Mouse (Mus musculus): Measurements from ENCODE around the gene 1700029H14Rik. TPM values are rescaled to one million over a fixed set of nuclear protein-coding genes. Genes with fewer than 3 reads are reported as not detected.

The 1700029H14Rik gene
- not detected in 2 replicates for total RNA-seq (2017)

DNA sequence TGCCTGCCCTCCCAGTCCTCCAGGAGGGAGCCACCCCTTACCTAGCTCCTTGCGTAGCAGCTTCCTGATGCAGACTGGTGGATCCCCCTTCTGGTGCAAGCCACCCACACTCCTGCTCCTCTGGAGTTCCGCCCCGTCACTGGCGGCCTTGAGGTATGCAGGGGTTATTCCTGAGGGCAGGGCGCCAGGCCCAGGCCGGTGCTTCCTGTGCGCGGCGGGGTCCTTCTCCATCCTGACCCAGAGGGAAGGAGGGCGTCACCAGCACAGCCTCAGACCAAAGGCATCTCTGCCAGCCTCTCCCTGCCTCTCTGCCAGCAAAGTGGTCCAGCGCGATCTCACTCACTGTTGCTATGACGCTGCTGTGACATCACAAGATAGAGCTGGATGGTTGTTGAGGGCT, at the start of gene 1700029H14Rik:
TSS of gene 1700029H14Rik (minus strand) at position 344 of the 400 bp plus-strand sequence.
- ATAC-seq (replicated peaks; ENCODE audit: low read depth, poor library complexity, severe bottlenecking), result peak; percentile 79

DNA sequence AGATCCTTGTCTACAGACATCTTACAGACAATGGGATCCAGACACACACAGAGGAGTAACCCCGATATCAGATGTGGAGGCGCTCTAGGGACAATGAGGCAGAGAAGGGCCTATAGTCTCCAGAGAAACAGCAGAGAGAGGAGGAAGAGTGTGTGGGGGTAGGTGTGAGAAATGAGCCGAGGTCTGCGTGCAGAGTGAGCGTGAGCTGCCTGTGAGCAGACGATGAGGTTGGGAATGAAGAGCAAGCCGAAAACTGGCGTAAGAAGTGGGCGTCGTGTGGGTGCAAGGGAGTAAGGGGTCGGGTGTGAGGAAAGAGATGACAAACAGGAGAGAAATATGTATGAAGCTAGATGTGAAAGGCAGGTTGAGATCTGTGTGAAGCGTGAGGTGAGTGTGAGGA, 49.4 kb upstream of the 1700029H14Rik start:
- no peak for ATAC-seq (replicated peaks; ENCODE audit: low read depth, poor library complexity, severe bottlenecking)

DNA sequence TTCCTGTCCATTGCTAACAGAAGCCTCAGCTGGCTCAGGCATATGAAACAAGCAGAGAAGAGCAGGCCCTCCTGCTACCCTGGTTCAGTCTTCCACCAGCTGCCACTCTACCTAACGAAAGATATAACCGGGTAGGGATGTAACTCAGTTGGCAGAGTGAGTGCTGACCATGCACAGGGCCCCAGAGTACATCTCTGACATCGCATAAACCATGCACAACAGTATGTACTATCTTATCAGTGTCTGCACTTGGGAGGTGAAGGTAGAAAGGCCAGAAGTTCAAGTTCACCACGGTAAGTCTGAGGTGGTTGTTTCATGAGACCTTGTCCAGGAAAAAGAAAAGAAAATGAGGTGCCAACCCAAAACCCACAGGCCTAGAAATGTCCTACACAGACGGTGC, 47.7 kb upstream of the 1700029H14Rik start:
- ATAC-seq (replicated peaks; ENCODE audit: low read depth, poor library complexity, severe bottlenecking), result no peak

DNA sequence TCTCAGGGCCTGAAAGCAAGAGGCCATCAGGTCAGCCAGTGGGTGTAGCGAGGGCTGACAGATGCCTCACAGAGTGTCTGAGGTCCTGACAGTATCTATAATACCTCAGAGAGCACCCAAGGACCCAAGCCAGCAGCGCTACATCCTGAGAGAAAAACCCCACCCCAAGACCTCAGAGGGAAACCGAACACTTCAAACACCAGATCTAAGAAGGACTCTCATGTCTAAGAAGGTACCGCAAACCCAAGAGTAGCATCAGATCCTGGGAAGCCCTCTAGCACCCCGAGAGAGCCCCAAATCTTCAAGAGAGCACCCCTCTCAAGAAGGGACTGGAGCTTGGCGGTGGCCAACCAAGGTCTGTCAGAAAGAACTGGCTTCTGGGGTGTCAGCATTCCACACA, 46.7 kb upstream of the 1700029H14Rik start:
- ATAC-seq (replicated peaks; ENCODE audit: low read depth, poor library complexity, severe bottlenecking), result no peak

DNA sequence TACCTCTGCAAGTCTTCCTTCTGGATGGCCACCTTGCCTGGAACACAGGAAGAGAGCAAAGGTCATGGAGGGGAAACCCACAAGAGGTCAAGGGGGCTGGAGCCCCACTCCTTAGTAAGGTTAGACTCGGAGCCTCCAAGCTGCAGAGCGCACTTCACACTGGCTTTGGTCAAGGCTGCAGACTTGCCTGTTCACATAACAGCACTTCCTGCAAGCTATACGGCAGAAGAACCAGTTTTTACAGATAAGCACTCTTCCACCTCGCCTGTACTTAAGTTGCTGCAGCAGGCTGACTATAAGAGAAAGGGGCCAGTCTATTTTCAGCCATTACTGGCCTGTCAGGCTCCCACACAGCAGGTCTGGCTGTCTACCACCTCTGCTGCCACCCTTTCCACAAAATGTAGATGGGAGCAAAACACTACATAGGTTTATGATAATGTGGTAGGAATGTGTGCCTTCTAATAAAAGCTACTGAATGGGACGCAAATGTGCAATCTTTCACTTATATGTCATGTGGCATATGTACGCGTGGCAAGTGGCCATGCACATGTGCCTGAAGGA, 43.7 kb upstream of the 1700029H14Rik start:
- no peak for ATAC-seq (replicated peaks; ENCODE audit: low read depth, poor library complexity, severe bottlenecking)

DNA sequence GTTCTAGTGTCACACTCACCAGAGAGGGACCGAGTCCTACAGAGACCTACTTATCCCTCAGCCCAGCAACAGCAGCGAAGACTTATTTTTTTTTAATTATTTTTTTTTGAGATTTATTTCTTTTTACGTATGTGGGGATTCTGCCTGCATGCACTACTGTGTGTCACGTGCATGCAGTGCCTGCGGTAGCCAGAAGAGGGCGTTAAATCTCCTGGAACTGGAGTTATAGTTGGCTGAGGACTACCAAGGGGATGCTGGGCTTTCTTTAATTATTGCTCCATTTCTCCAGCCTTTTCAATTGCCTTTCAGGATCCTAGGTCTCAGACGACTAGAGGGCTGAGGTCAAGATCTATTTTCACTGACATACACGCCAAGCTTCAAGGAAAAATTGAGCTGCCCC, 40.4 kb upstream of the 1700029H14Rik start:
- ATAC-seq (replicated peaks; ENCODE audit: low read depth, poor library complexity, severe bottlenecking), result no peak

DNA sequence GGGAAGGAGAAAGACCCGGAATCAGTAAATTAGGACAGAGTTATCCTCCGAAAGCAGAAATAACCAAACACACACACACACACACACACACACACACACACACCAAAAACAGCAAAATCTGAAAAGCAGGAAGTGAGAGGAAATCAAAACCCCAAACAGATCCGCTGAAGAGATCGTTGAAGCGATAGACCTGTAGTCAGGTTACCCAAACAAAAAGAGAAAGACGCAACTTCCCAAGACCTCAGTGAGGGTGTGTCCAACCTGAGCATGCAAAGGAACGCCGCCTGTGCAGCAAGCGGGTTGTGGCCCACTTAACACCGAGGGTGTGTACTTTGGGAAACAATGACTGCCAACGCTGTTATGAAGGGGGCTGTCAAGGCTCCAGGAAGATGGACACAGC, 38.9 kb upstream of the 1700029H14Rik start:
- peak; percentile 51 for ATAC-seq (replicated peaks; ENCODE audit: low read depth, poor library complexity, severe bottlenecking)

DNA sequence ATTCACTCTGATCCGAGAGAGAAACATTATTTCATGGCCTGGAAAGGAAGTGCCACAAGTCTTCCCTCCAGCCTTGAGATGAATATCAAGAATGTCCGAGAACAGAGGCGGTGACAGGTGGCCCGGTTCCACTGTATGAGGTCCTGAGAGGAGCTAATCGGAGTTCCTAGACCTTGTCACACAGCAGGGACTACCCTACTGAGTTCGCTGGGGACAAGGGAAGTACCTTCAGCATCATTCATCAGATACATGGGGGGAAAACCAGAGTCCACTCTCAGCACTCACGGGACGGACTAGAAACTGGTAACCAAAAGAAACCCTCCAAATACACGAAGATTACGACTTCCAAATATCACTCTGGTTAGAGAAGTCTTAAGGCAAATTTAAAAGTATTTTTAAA, 38.5 kb upstream of the 1700029H14Rik start:
- no peak for ATAC-seq (replicated peaks; ENCODE audit: low read depth, poor library complexity, severe bottlenecking)

DNA sequence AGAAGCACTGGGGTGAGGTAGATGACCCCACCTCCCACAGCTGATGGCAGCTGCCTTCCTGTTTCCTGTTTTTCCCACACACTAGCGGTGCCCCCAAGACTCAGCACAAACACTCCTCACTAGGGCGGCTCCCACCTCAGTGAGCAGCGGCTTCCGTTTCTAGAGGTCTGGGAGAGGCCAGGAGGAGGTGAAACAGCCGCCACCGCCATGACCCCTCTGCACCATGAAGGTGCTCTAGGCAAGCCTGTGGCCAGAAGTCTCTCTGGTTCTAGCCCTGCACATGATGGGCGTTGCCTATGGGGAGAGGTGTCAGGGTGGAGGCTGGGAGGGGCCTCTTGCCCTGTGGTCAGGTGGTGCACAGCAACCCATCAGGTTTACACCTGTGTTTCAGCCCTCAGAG, 37.9 kb upstream of the 1700029H14Rik start:
- peak; percentile 79 for ATAC-seq (replicated peaks; ENCODE audit: low read depth, poor library complexity, severe bottlenecking)

DNA sequence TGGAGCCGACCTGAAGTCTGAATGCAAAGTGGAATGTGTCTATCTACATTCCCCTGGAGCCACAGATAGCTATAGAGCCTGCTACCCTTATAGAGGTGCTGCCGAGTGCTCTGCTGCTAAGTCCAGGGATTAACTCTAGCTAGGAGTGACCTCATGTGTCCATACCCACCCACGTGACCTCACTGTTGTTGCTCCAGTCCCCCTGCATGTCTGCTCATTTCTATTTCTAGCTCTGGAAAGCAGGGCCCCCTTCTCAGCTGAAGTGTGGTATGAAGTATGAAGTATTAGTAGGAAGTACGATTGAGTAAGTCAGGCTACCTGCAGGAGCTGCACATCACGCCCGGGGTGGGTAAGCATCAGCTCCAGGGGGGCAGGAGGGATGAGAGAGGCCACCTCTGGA, 35.5 kb upstream of the 1700029H14Rik start:
- no peak for ATAC-seq (replicated peaks; ENCODE audit: low read depth, poor library complexity, severe bottlenecking)

DNA sequence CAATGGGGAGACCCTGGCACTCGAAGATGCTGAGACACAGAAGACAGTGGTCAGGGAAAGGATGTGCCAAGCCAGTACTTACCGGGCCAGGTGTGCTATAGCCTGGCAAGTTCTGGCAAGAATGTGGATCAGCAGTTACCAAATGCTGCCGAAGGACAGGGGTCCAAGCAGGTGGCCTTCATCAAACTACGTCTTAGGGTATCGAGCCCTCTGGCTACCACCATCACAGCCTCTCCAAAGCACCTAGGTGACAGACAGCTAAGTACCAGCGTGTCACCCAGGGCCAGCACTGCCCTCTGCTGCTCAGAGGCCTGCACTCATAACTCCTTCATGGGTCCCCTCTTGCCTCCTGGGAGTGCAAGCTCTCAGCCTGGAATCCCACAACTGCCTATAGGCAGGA, 33.6 kb upstream of the 1700029H14Rik start:
- no peak for ATAC-seq (replicated peaks; ENCODE audit: low read depth, poor library complexity, severe bottlenecking)

DNA sequence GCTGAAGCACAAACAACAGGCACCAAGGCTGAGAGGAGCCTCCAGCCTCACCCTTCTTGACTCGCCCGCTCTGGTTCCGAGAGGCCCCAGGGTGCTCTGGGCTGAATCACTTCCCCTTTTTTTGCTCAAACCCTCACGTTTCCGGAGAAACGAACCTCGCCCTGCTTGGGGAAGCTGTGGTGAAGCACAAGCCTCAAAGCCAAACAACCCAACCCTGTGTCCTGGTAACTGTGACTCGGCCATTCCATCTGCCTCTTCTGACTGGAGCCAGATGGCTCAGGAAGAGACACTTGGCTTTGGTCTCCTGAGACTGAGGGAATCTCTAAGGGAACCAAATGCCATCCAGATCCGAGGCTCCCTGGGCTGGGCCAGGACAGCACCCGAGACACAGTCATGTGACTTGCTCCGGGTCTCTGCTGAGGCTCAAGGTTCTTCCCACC, 32.6 kb upstream of the 1700029H14Rik start:
- ATAC-seq (replicated peaks; ENCODE audit: low read depth, poor library complexity, severe bottlenecking), result peak; percentile 93

DNA sequence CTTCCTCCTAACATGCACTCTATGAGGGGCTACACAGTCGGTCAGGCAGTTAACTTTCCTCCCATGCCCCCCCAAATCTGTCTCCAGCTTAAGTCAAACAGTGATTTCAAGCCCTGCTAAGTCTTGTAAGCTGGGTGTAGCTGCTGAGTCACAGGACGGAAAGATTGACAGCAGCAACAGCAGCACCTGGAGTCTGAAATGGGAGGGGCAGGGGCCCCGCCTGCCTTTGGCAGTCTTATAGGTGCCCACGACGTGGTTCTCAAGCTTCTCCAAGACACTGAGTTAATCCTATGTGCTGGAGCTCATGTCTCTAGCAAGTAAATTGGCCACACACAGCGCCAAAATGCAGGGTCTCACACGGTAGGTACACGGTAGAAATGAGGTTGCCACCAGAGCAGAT, 31.1 kb upstream of the 1700029H14Rik start:
- no peak for ATAC-seq (replicated peaks; ENCODE audit: low read depth, poor library complexity, severe bottlenecking)

DNA sequence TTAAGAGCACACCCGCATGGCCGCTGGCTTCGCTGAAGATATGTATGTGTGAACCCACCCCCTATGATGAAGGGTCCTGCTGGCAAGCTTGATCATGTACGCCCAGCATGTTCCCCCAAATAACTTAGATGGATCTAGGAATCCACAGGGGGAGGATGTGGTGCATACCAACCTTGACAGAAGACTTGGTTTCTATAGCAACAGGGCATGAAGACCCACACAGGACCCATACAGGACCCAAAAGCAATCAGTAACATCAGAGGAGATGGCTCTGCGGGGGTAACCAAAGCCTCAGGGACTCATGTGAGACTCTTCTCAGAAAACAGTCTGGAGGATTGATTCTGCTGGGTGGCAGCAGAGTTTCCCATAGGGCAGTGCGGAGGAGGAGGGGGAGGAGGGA, 29.0 kb upstream of the 1700029H14Rik start:
- no peak for ATAC-seq (replicated peaks; ENCODE audit: low read depth, poor library complexity, severe bottlenecking)

DNA sequence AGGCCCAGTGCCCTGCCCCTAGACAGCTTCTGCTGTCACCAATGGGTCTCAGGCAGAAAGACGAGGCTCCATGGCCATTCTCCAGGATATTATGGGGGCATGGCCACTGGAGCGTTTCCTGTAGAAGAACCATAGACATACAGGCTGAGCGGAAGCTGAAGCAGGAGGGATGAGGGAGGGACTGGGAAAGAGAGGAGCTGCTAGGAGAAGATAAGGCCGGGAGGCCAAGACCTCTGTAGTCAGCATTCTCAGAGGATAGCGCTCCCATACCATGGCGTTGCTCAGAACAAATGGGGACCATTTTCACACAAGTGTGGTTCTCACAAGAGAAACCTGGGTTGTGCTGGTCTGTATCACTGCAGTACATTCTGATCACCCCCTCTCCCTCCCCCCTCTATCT, 26.8 kb upstream of the 1700029H14Rik start:
- ATAC-seq (replicated peaks; ENCODE audit: low read depth, poor library complexity, severe bottlenecking), result no peak

DNA sequence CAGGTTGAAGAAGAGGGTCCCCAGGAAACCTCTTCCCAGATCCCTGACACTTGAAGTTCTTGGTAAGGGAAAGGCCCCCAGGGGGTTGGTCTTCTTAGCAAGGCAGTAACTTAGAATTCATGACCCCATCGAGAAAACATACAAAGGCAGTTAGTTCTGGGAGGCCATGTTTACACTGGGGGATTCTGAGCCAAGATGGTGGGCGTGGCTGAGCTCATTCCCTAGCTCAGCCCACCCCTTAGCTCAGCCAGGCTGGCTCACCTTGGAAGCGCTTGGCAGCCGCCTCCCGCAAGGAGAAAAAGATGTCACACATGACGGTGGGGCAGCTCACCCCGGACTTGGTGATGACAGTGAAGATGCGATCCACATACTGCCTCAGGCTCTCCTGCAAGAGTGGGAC, 22.4 kb upstream of the 1700029H14Rik start:
- no peak for ATAC-seq (replicated peaks; ENCODE audit: low read depth, poor library complexity, severe bottlenecking)

DNA sequence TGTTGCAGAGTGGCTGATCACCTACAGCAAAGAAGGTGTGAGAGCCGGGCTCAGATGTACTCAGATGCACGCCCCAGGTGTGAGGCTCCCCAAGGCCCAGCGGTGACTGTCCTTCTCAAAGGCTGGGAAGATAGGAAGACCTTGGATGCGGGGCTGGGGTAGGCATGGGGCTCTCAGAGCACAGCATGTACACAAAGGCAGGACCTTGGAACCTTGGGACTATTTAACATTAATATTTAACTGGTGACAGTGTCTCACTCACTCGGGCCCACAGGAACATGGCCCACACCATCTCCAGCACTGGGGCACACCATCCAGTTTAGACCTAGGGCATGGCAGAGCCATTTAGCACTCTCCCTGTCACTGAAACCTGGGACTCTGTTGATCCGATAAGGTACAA, 15.6 kb upstream of the 1700029H14Rik start:
- no peak for ATAC-seq (replicated peaks; ENCODE audit: low read depth, poor library complexity, severe bottlenecking)

DNA sequence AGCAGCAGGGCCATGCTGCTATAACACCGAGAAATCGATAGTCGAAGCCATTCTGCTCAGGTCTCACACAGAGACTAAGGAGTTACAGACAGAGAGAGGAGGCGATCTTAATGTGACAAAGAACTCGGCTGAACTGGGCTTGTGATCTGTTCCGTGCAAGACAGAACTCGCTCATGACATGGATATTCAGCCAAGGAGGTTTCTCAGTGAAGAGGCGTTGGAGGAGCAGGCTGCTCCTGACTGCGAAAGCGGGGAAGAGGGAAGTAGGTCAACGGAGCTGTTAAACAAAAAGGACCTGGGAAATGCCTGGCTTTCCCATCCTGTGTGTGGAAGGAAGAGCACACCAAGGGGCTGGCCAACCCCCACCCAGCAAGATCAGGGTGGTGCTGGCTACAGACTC, 9.7 kb upstream of the 1700029H14Rik start:
- ATAC-seq (replicated peaks; ENCODE audit: low read depth, poor library complexity, severe bottlenecking), result no peak

DNA sequence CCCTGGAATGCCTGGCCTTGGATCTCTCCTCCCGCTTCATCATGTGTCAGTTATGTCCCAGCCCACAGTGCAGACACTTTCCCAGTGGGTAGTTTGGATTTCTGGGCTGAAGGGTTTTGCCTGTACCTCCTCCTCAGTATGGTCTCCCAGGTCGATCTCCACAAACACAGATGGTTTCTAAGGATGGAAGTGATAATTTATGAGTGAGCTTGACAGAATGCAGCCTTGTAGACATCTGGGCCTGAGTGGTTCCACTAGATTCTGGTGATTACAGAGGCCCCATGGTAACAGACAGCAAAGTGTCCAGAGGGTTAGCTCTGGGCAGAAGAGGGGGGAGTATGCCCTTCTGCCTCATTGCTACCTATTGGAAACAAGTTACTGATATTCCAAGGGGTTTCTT, 4.7 kb downstream of the 1700029H14Rik start:
- no peak for ATAC-seq (replicated peaks; ENCODE audit: low read depth, poor library complexity, severe bottlenecking)

DNA sequence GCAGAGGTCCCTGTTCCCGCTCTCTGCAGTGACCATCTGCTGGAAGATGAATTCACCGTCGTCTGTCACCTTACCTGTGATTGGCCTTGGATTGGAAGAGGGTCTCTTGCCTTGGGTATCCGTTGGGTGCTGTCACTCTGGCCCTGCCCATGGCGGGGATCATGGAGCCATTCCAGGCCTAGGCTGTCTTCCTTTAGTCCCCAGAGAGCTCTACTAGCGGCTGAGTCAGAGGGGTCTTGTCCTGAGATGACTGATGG, 10.8 kb downstream of the 1700029H14Rik start:
- no peak for ATAC-seq (replicated peaks; ENCODE audit: low read depth, poor library complexity, severe bottlenecking)

DNA sequence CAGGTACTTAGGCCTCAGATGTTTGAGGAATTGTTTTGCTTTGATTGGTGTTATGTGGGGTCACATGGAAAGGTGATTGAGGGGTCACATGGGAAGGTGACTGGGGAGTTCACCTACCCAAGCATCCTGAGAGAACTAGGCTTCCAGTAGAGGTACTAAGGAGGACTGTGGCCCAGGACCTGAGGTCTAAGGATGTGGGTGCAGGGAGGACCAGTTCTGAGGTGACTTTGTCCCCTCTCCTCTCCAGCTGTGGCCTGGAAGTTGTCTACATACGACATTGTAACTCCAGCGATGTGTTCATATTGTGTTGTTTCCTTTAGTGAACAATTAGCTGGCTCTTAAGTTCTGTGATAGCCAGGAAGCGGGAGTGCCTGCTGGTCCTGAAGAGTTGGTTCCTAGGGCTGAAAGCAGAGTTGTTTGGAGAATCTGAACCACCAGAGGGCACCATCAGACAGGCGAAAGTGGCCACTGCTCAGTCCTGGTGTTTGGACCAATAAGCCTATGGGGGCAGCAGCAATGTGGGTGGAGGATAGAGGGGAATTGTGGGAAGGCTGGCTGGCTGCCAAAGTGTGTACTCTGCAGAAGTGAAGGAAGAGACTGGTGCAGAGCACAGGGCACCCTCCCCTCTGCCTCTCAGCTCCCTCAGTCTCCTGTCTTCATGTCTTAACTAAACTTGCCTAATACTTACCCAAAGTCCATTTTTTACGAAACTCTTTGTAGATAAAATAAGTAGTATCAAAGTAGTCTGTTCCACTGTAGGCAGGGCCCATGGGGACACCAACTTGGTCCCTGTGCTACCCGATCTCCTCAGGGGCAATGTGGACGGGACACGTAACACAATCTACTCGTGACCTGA, 11.3 kb downstream of the 1700029H14Rik start:
- peak; percentile 96 for ATAC-seq (replicated peaks; ENCODE audit: low read depth, poor library complexity, severe bottlenecking)

DNA sequence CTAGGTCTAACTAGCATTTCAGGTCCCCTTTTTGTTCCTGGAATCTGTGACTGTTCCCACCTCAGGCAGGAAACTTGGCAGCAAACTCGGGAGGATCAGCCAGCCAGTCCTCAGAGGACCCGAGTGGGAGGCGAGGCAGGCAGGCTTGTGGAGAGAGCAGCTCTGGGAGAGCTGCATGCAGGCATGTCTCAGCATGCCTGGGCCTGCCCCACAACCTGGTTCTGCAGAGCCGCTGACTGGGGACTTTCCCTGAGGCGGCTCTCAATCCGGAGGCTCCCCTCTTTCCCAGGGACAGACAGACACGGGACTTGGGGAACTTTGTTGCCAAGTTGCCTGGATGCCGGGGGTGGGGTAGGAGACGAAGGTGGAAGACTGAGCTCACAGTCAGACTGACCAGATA, 13.4 kb downstream of the 1700029H14Rik start:
- ATAC-seq (replicated peaks; ENCODE audit: low read depth, poor library complexity, severe bottlenecking), result no peak

Measured in common myeloid progenitor, adult 5-6 weeks (primary cell).